Mouse (Mus musculus) forebrain, postnatal 0 days (tissue): ENCODE results near the gene 1600002K03Rik. TPM values are rescaled to one million over a fixed set of nuclear protein-coding genes. Genes with fewer than 3 reads are reported as not detected.
"Not testable (repeated sequence)": the region's sequence is repeated elsewhere in the genome, so short reads cannot be mapped to it uniquely, and the experiment has no call there.

Experiments
- ATAC-seq: fragments of 200-750 bp; cut with Nextera tagmentation; 2 replicates; pipeline ENCODE4 v1.8.0; 2017; ENCODE audit warnings: mild to moderate bottlenecking, moderate library complexity
- DNase-seq: peaks from one replicate; pipeline ENCODE4 v3.0.0-alpha.2; 2015
- H3K27ac ChIP-seq: fragments of 300-500 bp; sonication (generic); 2 replicates; pipeline ENCODE4 v1.5.1; 2014; ENCODE audit warnings: low read depth, mild to moderate bottlenecking, antibody characterized with exemption, low read length, moderate library complexity, mixed read lengths
- H3K27me3 ChIP-seq: fragments of 300-500 bp; sonication (generic); 2 replicates; pipeline ENCODE4 v1.6.1; 2014; ENCODE audit warnings: mild to moderate bottlenecking, low read length, mixed read lengths; ENCODE audit not compliant: insufficient read depth
- H3K36me3 ChIP-seq: fragments of 300-500 bp; sonication (generic); 2 replicates; pipeline ENCODE4 v1.6.1; 2014; ENCODE audit warnings: mild to moderate bottlenecking, moderate library complexity; ENCODE audit not compliant: insufficient read depth
- H3K4me1 ChIP-seq: fragments of 300-500 bp; sonication (generic); 2 replicates; pipeline ENCODE4 v1.6.1; 2014; ENCODE audit warnings: antibody characterized with exemption; ENCODE audit not compliant: insufficient read depth
- H3K4me2 ChIP-seq: fragments of 300-500 bp; sonication (generic); 2 replicates; pipeline ENCODE4 v1.6.1; 2014; ENCODE audit warnings: low read depth, mild to moderate bottlenecking, moderate library complexity
- H3K4me3 ChIP-seq: fragments of 300-500 bp; sonication (generic); 2 replicates; pipeline ENCODE4 v1.5.1; 2014; ENCODE audit warnings: low read depth, low read length, mixed read lengths
- H3K9ac ChIP-seq: fragments of 300-500 bp; sonication (generic); 2 replicates; pipeline ENCODE4 v1.6.1; 2014; ENCODE audit warnings: mild to moderate bottlenecking
- H3K9me3 ChIP-seq: fragments of 300-500 bp; sonication (generic); 2 replicates; pipeline ENCODE4 v1.6.1; 2016; ENCODE audit warnings: low read length
- CTCF ChIP-seq: sonication (generic); IDR thresholded peaks from 2 replicates; pipeline ENCODE4 v1.5.1; 2016; ENCODE audit warnings: antibody characterized with exemption, control low read depth, low read depth
- WGBS: fragments of 180-500 bp; shearing (Covaris S2); extraction: QIAGEN DNeasy Blood & Tissue Kit; methylation state at CpG from one replicate; pipeline ENCODE4 v1.1.7; 2014; 5-methylcytosine and 5-hydroxymethylcytosine counted together
- polyA plus RNA-seq: library from polyadenylated mRNA; unstranded; fragments of >200 nt; fragmentation: Nextera tagmentation; extraction: Ambion mirVana; gene quantifications from 2 replicates; pipeline ENCODE4 v1.2.1, GENCODE M21; 2015
- total RNA-seq: library from RNA; depleted of rRNA; stranded (reverse); fragments of >200 nt; gene quantifications from 2 replicates; pipeline ENCODE4 v1.2.3, GENCODE M21; 2014

Gene 1600002K03Rik
- total and polyA plus RNA-seq, 2 experiments from 2014 or later = 5.0 TPM

DNA sequence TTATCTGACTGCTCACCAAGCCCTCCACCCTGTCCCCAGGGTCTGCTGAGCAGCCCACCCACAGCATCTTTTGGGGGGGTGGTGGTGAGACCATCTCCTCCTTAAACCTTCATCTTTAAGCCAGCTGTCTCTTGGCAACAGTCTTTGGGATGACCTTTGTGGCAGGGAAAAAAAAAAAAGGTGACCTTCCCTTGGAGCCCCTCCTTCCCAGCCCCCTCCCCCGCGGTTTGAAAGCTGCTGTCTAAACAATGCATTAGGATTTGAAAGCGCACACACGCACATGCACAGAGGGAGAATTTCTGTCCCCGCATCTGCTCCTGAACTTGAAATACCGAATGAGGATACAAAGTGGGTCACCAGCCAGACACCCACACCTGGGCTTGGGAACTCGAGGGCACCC is 31.3 kb downstream of the 1600002K03Rik start:
- H3K9ac ChIP-seq = no peak overlapping the region; the same call in 1 of the 2 replicates
- ATAC-seq = no peak
- no peak overlapping the region for H3K27ac ChIP-seq

DNA sequence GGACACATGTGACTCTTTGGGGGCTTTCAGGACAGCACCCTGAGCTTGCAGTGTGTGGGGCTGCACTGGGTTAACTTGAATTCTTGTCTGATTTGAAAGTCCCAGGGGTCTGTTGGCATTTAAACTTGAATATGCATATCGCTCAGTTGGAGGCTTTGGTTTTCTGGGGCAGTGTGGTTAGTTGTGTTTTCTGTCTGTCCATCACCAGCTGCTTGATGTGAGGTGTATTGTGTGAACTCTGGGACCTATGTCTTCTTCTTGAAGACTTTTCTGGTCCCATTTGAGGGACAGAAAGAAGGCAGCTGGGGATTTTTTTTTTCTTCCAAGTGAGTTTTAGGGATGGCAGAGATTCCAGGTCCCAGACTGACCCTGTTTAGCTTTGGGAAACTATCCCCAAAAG is 34.5 kb downstream of the 1600002K03Rik start:
- H3K9ac ChIP-seq = no peak overlapping the region
- H3K27ac ChIP-seq = no peak overlapping the region
- H3K4me1 ChIP-seq = peaks cover 7% of the 10 kb centered on the region; the same call in 1 of the 2 replicates
- ATAC-seq = no peak
- no peaks in the 10 kb centered on the region for H3K9me3 ChIP-seq
- no peak overlapping the region for H3K4me2 ChIP-seq
- no peaks in the 10 kb centered on the region for H3K27me3 ChIP-seq
- 57% methylated on average over 1 of the region's 1 CpGs for WGBS
- no peaks in the 10 kb centered on the region for H3K36me3 ChIP-seq
- TF ChIP-seq CTCF = no peak
- DNase-seq = no peak
- no peak overlapping the region for H3K4me3 ChIP-seq

More for the DNA sequence above, 31.3 kb downstream of the 1600002K03Rik start:
- Histone ChIP-seq H3K36me3 (no peaks in the 10 kb centered on the region), H3K4me1 (peaks cover 5% of the 10 kb centered on the region; the same call in 1 of the 2 replicates), H3K9me3 (no peaks in the 10 kb centered on the region), H3K4me3 (no peak overlapping the region), H3K4me2 (no peak overlapping the region), H3K27me3 (no peaks in the 10 kb centered on the region)
- no peak for DNase-seq
- no peak for TF ChIP-seq CTCF
- 13% methylated on average over 7 of the region's 7 CpGs for WGBS

DNA sequence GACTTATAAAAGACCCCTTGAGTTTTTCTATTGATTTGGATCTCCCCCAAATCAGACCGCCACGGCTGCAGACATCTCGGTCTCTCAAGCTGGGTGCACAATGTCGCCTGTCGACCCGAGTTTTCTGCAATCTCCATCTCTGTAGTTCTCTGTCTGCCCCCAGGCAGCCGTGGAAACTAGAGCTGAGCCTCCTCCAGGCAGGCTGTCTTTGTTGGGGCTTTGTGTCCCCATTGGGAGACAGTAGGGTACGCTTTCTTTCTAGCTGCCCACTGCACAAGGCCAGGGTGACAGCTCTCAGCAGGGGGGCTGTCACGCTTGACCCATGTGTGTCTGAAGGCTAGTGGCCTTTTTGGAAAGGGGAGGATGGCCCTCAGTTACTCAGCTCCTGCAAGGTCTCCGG is 34.9 kb downstream of the 1600002K03Rik start:
- H3K4me2 ChIP-seq = no peak overlapping the region
- H3K27ac ChIP-seq = no peak overlapping the region
- no peaks in the 10 kb centered on the region for H3K9me3 ChIP-seq
- TF ChIP-seq CTCF = no peak
- H3K27me3 ChIP-seq = no peaks in the 10 kb centered on the region
- H3K36me3 ChIP-seq = no peaks in the 10 kb centered on the region
- ATAC-seq = no peak
- DNase-seq = no peak
- peaks cover 7% of the 10 kb centered on the region; the same call in 1 of the 2 replicates for H3K4me1 ChIP-seq
- 50% methylated on average over 10 of the region's 10 CpGs for WGBS
- H3K9ac ChIP-seq = no peak overlapping the region
- H3K4me3 ChIP-seq = no peak overlapping the region

DNA sequence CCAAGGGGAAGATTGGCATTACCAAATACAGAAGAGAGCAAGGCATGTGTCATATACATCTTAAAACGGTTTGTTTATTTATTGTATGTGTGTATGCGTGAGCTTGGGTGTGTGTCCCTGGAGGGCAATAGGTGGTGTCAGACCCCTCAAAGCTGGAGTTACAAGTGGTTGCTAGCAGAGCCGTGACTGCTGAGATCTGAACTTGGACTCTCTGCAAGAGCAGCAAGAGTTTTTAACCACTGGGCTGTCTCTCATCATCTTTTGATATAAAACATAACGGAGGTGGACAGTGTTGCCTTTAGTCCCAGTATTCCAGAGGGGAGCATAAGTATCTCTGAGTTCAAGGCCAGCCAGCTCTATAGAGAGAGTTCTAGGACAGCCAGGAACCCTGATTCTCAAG is 35.5 kb downstream of the 1600002K03Rik start:
- ATAC-seq (no peak), DNase-seq (no peak)
- H3K36me3 ChIP-seq = no peaks in the 10 kb centered on the region
- no peaks in the 10 kb centered on the region for H3K9me3 ChIP-seq
- no peak for TF ChIP-seq CTCF
- H3K27me3 ChIP-seq = no peaks in the 10 kb centered on the region
- H3K27ac ChIP-seq = no peak overlapping the region
- 83% methylated on average over 4 of the region's 4 CpGs for WGBS
- H3K9ac ChIP-seq = no peak overlapping the region
- H3K4me2 ChIP-seq = no peak overlapping the region
- peaks cover 7% of the 10 kb centered on the region; the same call in 1 of the 2 replicates for H3K4me1 ChIP-seq
- H3K4me3 ChIP-seq = no peak overlapping the region

DNA sequence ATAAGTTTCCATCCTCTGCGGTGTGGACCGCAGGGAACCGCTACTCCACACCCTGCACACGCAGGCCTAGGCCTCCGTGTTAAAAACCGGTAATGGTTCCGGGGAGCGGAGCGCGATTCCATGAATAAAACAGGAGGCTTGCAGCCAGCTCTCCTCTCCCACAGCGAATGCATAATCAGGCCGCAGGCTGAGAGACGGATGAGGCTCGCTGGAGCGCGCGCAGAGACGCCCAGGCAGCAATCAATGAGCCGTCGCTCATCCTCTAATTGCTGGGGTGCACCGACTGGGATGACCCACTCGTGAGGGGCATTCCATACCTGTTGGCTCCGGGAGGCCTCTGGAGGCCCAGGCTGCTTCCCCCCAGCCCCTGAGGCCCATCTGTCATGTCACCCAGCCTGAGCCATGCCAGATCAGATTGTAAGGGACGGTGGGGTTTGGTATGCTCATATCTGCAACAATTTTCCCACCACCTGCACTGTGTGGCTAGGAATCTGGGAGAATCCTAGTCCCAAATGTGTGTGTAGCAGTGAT is 36.2 kb downstream of the 1600002K03Rik start:
- no peaks in the 10 kb centered on the region for H3K9me3 ChIP-seq
- ATAC-seq = peak; percentile 64
- TF ChIP-seq CTCF = no peak
- no peak overlapping the region for H3K4me3 ChIP-seq
- H3K27ac ChIP-seq = peak overlapping the region; percentile 69
- no peaks in the 10 kb centered on the region for H3K27me3 ChIP-seq
- whole genome bisulfite sequencing = 4% methylated on average over 24 of the region's 24 CpGs
- no peaks in the 10 kb centered on the region for H3K36me3 ChIP-seq
- peak overlapping the region; percentile 29 for H3K9ac ChIP-seq
- peaks cover 7% of the 10 kb centered on the region; the same call in 1 of the 2 replicates for H3K4me1 ChIP-seq
- peak overlapping the region; percentile 34 for H3K4me2 ChIP-seq
- DNase-seq = peak; percentile 73

DNA sequence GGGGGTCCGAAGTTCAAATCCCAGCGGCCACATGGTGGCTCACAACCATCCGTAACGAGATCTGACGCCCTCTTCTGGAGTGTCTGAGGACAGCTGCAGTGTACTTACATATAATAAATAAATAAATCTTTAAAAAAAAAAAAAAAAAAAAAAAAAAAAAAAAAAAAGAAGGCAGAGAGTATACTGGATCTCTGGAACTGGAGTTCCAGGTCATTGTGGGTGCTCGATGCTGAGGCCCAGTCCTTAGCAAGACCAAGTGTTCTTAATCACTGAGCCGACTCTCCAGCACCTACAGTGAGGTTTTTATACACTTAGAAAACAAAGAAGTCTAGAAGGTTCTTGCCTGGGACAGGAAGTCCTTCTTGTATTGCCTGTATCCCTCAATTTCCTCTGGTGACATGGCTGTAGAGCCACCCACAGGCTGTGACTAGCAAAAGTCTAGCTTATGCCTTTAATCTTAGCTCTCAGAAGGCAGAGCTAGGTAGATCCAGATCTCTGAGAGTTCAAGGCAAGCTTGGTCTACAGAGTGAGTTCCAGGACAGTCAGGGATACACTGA is 38.9 kb downstream of the 1600002K03Rik start:
- not testable (repeated sequence) for ATAC-seq, H3K4me1 ChIP-seq, H3K27me3 ChIP-seq, H3K36me3 ChIP-seq, H3K9ac ChIP-seq, DNase-seq, H3K4me2 ChIP-seq, H3K4me3 ChIP-seq, H3K9me3 ChIP-seq, H3K27ac ChIP-seq
- WGBS = 70% methylated on average over 7 of the region's 7 CpGs

DNA sequence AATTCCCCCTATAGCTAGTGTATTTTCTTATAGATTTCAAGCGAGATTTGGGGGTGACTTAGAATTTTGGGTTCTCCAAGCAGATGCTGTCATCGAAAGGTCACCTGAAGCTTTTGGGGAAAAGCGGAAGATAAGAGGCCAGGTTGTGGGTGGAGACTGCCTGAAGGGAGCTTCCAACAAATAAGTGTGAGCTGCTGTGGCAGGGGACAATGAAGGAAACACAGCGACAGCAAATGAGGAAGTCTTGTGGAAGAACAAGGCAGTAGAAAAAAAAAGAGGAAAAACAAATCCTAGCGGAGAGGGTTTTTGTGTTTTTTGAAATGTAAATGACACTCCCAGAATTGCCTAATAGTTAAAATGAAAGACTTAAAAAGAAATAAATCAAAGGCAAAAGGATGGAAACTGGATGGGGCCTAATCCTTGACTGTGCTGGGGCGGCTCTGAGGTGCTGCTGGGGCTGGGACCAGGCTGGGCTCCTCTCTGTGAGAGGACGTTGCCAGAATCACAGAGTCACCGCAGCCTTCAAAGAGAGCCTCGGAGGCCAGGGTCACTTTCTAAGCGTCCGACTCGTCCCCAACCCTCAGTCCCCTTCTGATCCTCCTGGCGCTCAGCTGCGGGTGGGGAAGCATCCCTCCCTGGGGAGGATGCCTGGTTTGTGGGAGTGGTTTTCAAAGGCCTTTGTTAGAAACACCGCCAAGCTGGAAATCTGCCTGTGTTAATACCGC is 42.5 kb downstream of the 1600002K03Rik start:
- no peak for TF ChIP-seq CTCF
- Histone ChIP-seq H3K4me1 (no peaks in the 10 kb centered on the region), H3K27ac (0 out of 2 replicates have a peak overlapping the region, but pooled peaks have one; percentile 21), H3K36me3 (no peaks in the 10 kb centered on the region), H3K4me2 (no peak overlapping the region), H3K4me3 (no peak overlapping the region), H3K9me3 (no peaks in the 10 kb centered on the region), H3K9ac (peak overlapping the region; percentile 28; the same call in 1 of the 2 replicates), H3K27me3 (no peaks in the 10 kb centered on the region)
- ATAC-seq (no peak), DNase-seq (no peak)
- 19% methylated on average over 16 of the region's 16 CpGs for WGBS
